Mouse (Mus musculus) heart, adult 18-20 months (tissue): Measurements from ENCODE around the gene Klk7. TPM values are rescaled to one million over a fixed set of nuclear protein-coding genes. Genes with fewer than 3 reads are reported as not detected.
A peak's percentile ranks its signal among the peaks of the same experiment; 100 is the strongest.

ENCODE experiments used
- DNase-seq, 2 experiments: peaks; one replicate each; pipeline ENCODE4 v3.0.0; 2021 to 2022; ENCODE audit warnings: mixed read lengths in 1 of 2
- total RNA-seq, 2 experiments: library from RNA; stranded (reverse); gene quantifications; 2 replicates each; pipeline ENCODE4 v1.2.3; 2021

Gene Klk7
- total RNA-seq, 2 experiments from 2014 or later, result not detected

- peak; percentile 49 to 51 for DNase-seq
These were observed 13.7 kb upstream of the Klk7 start, which contains the start of gene Klk8 for GRCm38 (mm10) chr7:43797333-43797769. Klk8 (plus strand) TSS chr7:43797577.

GRCm38 (mm10) chr7:43797844-43798462 lies 13.1 kb upstream of the Klk7 start:
- DNase-seq, result peak; percentile 37 to 63

- no peak for DNase-seq
These were observed 11.2 kb upstream of the Klk7 start for GRCm38 (mm10) chr7:43799876-43800275.

- DNase-seq, result no peak
These were observed 4.1 kb downstream of the Klk7 start for GRCm38 (mm10) chr7:43815211-43815610.

GRCm38 (mm10) chr7:43816746-43817145 lies 5.7 kb downstream of the Klk7 start:
- no peak for DNase-seq

GRCm38 (mm10) chr7:43821581-43821980 lies 10.5 kb downstream of the Klk7 start:
- no peak for DNase-seq

GRCm38 (mm10) chr7:43824199-43824598 lies 13.1 kb downstream of the Klk7 start, which contains the start of gene Klk6:
Klk6 (plus strand) TSS chr7:43824499.
- DNase-seq, result no peak

- no peak for DNase-seq
These were observed 15.0 kb downstream of the Klk7 start for GRCm38 (mm10) chr7:43826056-43826455.

- no peak for DNase-seq
These were observed 16.6 kb downstream of the Klk7 start for GRCm38 (mm10) chr7:43827706-43828105.

- no peak for DNase-seq
These were observed 17.9 kb downstream of the Klk7 start for GRCm38 (mm10) chr7:43829006-43829405.

- DNase-seq, result no peak
These were observed 30.6 kb downstream of the Klk7 start, which contains the start of gene Klk5 for GRCm38 (mm10) chr7:43841701-43842100. Klk5 (plus strand) TSS chr7:43841971.

- DNase-seq, result no peak
These were observed 32.7 kb downstream of the Klk7 start for GRCm38 (mm10) chr7:43843801-43844200.

GRCm38 (mm10) chr7:43851616-43852015 lies 40.5 kb downstream of the Klk7 start:
- DNase-seq, result no peak

- no peak for DNase-seq
These were observed 43.7 kb downstream of the Klk7 start for GRCm38 (mm10) chr7:43854642-43855380.

GRCm38 (mm10) chr7:43855709-43856108 lies 44.6 kb downstream of the Klk7 start:
- no peak for DNase-seq

GRCm38 (mm10) chr7:43856307-43856706 lies 45.2 kb downstream of the Klk7 start:
- no peak for DNase-seq

GRCm38 (mm10) chr7:43857501-43857900 lies 46.4 kb downstream of the Klk7 start:
- DNase-seq, result no peak

GRCm38 (mm10) chr7:43860411-43860810 lies 49.3 kb downstream of the Klk7 start:
- DNase-seq, result no peak

Other genes with a start within 250 kb of the Klk7 start
- gene Zfp658, start 249.0 kb upstream of the Klk7 start, total RNA-seq, result under 1 TPM; 0.79 to 0.85 TPM
- 1 to 10 TPM; 4.4 to 8.2 TPM for gene Zfp719, start 231.7 kb upstream of the Klk7 start, total RNA-seq
- not detected for gene Zfp819, start 204.1 kb upstream of the Klk7 start, total RNA-seq
- not detected for gene Ceacam18, start 176.6 kb upstream of the Klk7 start, total RNA-seq
- 1 to 10 TPM; 1.4 to 1.6 TPM for gene Siglece, start 151.1 kb upstream of the Klk7 start, total RNA-seq
- 1 to 10 TPM; 2.7 to 3.1 TPM for gene Ctu1, start 139.3 kb upstream of the Klk7 start, total RNA-seq
- under 1 TPM; 0.23 to 0.47 TPM for gene Klk14, start 120.9 kb upstream of the Klk7 start, total RNA-seq
- gene Klk13, start 98.7 kb upstream of the Klk7 start, total RNA-seq, result not detected
- gene Klk12, start 42.4 kb upstream of the Klk7 start, total RNA-seq, result not detected
- under 1 TPM in 1 of 2 experiments, not detected in 1; 0.30 TPM for gene Klk11, start 36.7 kb upstream of the Klk7 start, total RNA-seq
- under 1 TPM; 0.20 to 0.49 TPM for gene Klk10, start 30.3 kb upstream of the Klk7 start, total RNA-seq
- gene Klk9, start 19.4 kb upstream of the Klk7 start, total RNA-seq, result not detected
- gene Klk8, start 13.7 kb upstream of the Klk7 start, total RNA-seq, result 10 to 100 TPM in 1 of 2 experiments, 1 to 10 TPM in 1; 8.9 to 10.2 TPM
- gene Klk6, start 13.2 kb downstream of the Klk7 start, total RNA-seq, result not detected
- not detected for gene Klk5, start 30.7 kb downstream of the Klk7 start, total RNA-seq
- gene Klk4, start 69.9 kb downstream of the Klk7 start, total RNA-seq, result not detected
- gene Klk15, start 122.4 kb downstream of the Klk7 start, total RNA-seq, result not detected
- gene Klk1b8, start 139.4 kb downstream of the Klk7 start, total RNA-seq, result not detected
- gene Klk1b1, start 155.5 kb downstream of the Klk7 start, total RNA-seq, result not detected
- gene Klk1b9, start 164.8 kb downstream of the Klk7 start, total RNA-seq, result not detected
- not detected for gene Klk1b11, start 184.6 kb downstream of the Klk7 start, total RNA-seq
- gene Klk1b26, start 200.9 kb downstream of the Klk7 start, total RNA-seq, result 1 to 10 TPM; 2.8 to 4.1 TPM
- not detected for gene Klk1b27, start 241.0 kb downstream of the Klk7 start, total RNA-seq